Mouse (Mus musculus) lung, postnatal 0 days (tissue): Measurements from ENCODE around the gene Icam1.

Experiments used
- CTCF ChIP-seq: IDR thresholded peaks from 2 replicates; pipeline ENCODE4 v1.5.1; 2016; ENCODE audit warnings: antibody characterized with exemption, mild to moderate bottlenecking
- EP300 ChIP-seq: IDR thresholded peaks from 2 replicates; pipeline ENCODE4 v1.6.1; 2016; ENCODE audit warnings: antibody characterized with exemption, mild to moderate bottlenecking, control low read depth

DNA sequence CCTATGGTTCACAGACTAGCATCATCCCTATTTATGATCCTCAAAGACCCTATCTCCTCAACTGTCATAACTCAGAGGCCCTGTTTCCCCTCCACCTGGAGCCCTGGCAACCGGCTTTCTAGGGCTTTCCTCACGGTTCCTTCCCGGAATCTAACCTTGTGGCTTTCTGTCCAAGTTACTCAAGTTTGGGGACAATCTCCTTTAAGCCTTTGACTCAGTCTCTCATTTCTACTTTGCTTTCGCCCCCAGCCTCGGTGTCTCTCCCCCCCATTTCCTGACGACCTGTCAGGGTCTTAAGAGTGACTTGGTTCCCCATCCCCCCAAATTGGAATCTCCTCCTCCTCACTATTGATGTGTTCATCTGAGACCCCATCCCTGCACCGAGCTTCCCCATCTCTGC is 16.7 kb downstream of the Icam1 start:
- no peak for TF ChIP-seq CTCF
- TF ChIP-seq EP300 = no peak
